Comparison of ENCODE assay signal across 24 mouse cellular contexts in the genomic region with DNA sequence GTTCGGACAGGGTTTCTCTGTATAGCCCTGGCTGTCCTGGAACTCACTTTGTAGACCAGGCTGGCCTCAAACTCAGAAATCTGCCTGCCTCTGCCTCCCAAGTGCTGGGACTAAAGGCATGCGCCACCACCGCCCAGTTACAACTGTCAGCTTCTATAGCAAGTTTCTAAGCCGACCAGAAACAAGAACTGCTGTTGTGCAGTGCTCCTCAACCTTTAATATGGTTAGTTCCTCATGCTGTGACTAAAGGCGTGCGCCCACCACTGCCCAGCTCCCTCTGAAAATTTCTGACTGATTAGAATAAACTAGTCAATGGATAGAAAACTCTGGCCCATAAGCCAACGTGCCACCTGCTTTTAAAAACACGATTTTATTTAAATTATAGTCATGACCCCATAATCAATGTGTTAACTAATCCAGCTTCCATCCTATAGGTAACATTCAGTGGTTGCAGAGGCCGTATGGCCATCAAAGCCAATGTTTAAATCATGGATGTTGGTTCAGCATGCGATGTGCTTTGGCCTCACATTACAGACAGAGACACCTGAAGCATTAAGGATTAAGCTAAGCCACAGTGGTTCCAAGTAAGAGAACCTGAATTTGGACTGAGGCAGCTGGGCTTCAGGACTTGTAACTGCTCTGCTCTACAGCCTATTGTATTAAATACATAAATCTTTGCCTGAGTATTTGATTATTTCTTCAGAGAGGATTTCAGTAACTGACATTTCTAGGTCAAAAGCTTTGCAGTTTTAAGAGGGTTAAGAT.
"Had no signal": no experiment of that assay in that cellular context is flagged by ENCODE, and none has a peak within 500 bp of the region (broad histone marks: within the 10 kb centered on the region; RNA-seq: fewer than 3 reads in every experiment).

No protein-coding gene starts in this region.

- H3K27me3 ChIP-seq: heart, embryonic 13.5 days; heart, embryonic 15.5 days; hindbrain, embryonic 13.5 days; hindbrain, embryonic 15.5 days; kidney, embryonic 15.5 days; limb, embryonic 13.5 days; limb, embryonic 15.5 days; liver, embryonic 12.5 days had no signal

- H3K27ac ChIP-seq: gastrocnemius, adult 2 months; heart, adult 2 months; heart, embryonic 13.5 days; heart, embryonic 15.5 days; hindbrain, embryonic 13.5 days; hindbrain, embryonic 15.5 days; hindbrain, postnatal 0 days; kidney, embryonic 15.5 days; layer of hippocampus, adult 2 months; left cerebral cortex, adult 2 months; limb, embryonic 13.5 days; limb, embryonic 15.5 days; liver, embryonic 12.5 days had no signal

- DNase-seq: gastrocnemius, adult 2 months; gastrocnemius, postnatal 10 days; gastrocnemius, postnatal 25 days; heart, adult 2 months; heart, postnatal 14 days; heart, postnatal 36 days; kidney, adult 2 months; kidney, adult 9 months; kidney, postnatal 10 days; kidney, postnatal 25 days; kidney, postnatal 4 days; left cerebral cortex, postnatal 4 days had no signal

- H3K4me3 ChIP-seq: gastrocnemius, adult 2 months; heart, adult 2 months; heart, embryonic 13.5 days; heart, embryonic 15.5 days; hindbrain, embryonic 13.5 days; hindbrain, embryonic 15.5 days; kidney, embryonic 15.5 days; layer of hippocampus, adult 2 months; left cerebral cortex, adult 2 months; limb, embryonic 13.5 days; limb, embryonic 15.5 days; liver, embryonic 12.5 days had no signal

- H3K36me3 ChIP-seq: heart, embryonic 13.5 days; heart, embryonic 15.5 days; hindbrain, embryonic 13.5 days; hindbrain, embryonic 15.5 days; kidney, embryonic 15.5 days; limb, embryonic 13.5 days; limb, embryonic 15.5 days; liver, embryonic 12.5 days had no signal

- ATAC-seq: hindbrain, postnatal 0 days; intestine, postnatal 0 days; liver, embryonic 12.5 days had no signal

- H3K4me1 ChIP-seq: heart, embryonic 15.5 days; limb, embryonic 15.5 days had no signal
